Mouse (Mus musculus): ENCODE results near the gene Map4k1. TPM values are rescaled to one million over a fixed set of nuclear protein-coding genes. Genes with fewer than 3 reads are reported as not detected.
"Not testable (repeated sequence)": the region's sequence is repeated elsewhere in the genome, so short reads cannot be mapped to it uniquely, and the experiment has no call there.

The Map4k1 gene
- total RNA-seq, 2 experiments from 2014 or later = 0.27 to 0.46 TPM

- intact Hi-C loops (cut with DNase I) = loop anchor here (5.0 kb wide), 1 partner anchor 32 kb away; no protein-coding TSS in a partner anchor
These were observed 27.1 kb upstream of the Map4k1 start for GRCm38 (mm10) chr7:28954773-28955172.

DNA sequence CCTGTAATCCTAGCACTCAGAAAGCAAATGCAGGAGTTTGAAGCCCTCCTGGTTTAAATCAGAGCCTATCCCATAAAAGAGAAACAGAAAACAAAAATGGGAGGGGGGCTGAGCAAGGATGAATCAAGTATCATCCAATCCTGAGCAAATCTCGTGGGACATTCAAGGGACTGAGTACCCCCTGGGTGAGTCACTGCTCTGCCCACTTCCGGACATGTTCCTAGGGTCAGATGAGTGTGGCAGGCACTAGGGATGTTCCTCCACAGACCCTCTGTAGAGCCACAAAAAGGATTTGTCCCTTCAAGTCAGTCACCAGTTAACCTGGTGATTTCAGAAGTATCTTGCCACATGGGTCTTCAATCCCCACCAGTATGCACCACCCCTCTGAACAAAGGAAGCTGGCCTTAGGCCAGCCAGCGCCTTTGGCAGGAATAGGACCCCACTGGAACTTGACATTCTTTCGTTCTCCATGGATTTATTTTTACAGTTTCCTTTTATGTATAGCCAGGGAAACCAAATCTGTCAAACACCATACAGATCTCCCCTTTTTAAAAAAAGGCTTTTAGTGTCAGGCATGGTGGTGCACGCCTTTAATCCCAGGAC lies 26.5 kb upstream of the Map4k1 start:
- DNase-seq = no peak

More at GRCm38 (mm10) chr7:28954773-28955172, 27.1 kb upstream of the Map4k1 start:
- no peak for DNase-seq

GRCm38 (mm10) chr7:28956270-28956669 lies 25.6 kb upstream of the Map4k1 start:
- intact Hi-C loops (cut with DNase I) = loop anchor here (5.0 kb wide), 1 partner anchor 34 kb away; no protein-coding TSS in a partner anchor
- no peak for DNase-seq

More for the DNA sequence above, 26.5 kb upstream of the Map4k1 start:
- intact Hi-C loops (cut with DNase I) = loop anchor here (5.0 kb wide), 1 partner anchor 33 kb away; no protein-coding TSS in a partner anchor

GRCm38 (mm10) chr7:28957286-28957685 lies 24.6 kb upstream of the Map4k1 start:
- intact Hi-C loops (cut with DNase I) = loop anchor here (5.0 kb wide), 1 partner anchor 35 kb away; no protein-coding TSS in a partner anchor
- DNase-seq = no peak

DNA sequence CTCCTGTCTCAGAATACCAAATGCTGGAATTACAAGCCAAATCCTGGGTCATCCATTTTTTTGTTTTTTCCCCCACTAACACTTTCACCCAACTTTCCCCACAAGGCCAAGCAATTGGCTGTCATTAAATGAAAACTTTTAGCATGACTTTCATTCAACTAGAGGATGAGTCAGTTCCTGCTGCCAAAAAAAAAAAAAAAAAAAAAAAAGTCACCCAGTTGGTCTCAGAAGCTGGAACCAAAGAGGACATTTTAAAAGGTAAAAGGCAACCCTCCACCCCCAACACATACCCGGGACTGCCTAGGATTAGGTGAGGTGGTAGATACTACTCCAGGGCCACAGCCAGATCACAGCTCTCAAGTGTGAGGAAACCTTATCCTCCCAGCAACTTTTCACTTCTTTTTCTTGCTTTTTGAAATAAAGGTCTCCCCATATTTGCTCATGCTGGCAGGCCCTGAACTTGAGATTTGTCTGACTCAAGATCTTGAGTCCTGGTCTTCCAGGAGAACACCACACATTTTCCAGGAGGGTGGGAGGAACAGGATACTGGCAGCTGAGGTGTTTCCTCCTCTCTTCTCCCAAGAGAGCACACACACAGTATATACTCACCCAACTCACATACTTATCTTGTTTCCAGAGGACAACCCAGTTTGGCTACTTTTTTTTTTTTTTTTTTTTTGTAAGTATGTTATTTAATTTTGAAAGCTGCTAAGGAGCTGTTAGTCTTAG lies 23.7 kb upstream of the Map4k1 start:
- no peak for DNase-seq
- intact Hi-C loops (cut with DNase I) = loop anchor here (5.0 kb wide), 1 partner anchor 36 kb away; no protein-coding TSS in a partner anchor

DNA sequence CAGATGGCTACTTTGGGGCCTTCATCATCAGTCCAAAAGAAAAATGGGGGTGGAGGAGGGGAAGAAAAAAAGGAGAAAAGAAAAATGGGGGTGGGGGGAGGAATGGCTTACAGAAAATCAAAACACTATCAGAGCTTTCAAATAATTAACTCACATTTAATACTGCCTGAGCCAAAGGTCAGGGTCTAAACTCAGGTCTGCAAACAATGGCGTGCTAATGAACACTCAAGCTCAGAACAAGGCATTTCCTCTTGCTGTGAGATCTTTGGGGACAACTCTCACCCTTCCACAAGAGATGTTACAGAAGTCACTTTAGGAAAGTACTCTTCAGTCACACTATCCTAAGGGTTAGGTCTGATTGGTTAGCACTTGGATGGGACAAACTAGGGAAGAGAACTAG lies 23.1 kb upstream of the Map4k1 start:
- intact Hi-C loops (cut with DNase I) = loop anchor here (5.0 kb wide), 1 partner anchor 36 kb away; no protein-coding TSS in a partner anchor
- DNase-seq = no peak

DNA sequence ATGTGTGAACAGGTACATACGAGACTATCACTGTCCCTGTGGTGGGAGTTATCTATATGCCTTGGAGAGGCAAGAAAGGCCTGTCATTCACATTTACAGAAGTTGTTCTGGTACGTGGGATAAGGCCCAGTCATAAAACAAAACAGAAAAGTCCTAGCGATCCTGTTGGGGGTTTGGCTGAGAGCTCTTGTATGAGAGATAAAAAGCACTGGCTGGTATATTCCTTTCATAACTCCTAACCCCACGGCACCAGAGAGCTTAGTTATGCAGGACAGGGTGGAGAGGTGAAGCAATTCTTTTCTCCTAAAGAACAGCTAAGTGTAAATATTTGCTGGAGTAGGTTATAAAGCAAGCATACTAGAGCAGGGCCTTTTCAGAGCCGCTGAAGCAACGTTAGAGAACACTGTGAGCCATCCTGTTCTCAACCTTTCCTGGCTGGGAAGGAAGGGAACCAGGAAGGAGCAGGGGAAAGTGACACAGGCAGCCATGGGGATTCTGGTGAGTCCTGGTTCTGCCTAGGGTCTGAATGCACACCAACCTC lies 22.3 kb upstream of the Map4k1 start:
- DNase-seq = no peak

DNA sequence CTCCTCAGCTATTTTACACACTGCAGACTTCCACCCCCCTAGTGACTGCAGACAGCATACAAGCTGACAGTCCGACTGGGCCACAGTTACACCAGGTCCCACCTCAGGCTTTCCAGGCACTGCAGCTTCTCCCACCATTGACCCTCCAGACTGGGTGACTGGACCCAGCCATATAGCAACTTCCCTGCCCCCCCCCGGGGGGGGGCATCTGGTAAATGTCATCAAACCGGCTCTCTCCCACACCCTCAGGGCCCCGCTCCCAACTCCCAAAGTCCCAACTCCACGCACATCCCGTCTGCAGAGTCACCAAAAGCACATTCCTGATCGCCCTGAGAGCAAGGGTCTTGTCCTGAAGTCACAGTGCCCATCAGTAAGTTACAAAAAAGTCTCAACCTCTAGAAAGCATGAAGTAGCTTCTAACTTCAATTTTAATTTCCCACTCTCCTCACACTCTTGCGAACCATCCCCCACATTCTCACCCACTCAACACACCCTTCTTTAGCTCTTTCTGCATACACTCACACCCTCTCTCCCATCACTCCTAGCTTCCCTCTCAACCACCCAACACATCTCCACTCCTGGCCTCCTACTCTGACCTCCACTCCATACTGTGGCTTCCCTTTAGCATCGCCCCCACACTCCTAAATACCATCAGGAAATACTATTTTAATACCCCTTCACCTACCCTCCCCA lies 21.4 kb upstream of the Map4k1 start:
- intact Hi-C loops (cut with DNase I) = no loop called here
- DNase-seq = no peak

More for the DNA sequence above, 22.3 kb upstream of the Map4k1 start:
- intact Hi-C loops (cut with DNase I) = loop anchor here (5.0 kb wide), 1 partner anchor 37 kb away; no protein-coding TSS in a partner anchor

- intact Hi-C loops (cut with DNase I) = no loop called here
- no peak for DNase-seq
These were observed 20.3 kb upstream of the Map4k1 start for GRCm38 (mm10) chr7:28961584-28961926.

GRCm38 (mm10) chr7:28961927-28962670 lies 19.8 kb upstream of the Map4k1 start, which contains the start of gene Actn4:
TSS of gene Actn4 (minus strand) at chr7:28962340.
- DNase-seq = peak; percentile 97 to 98
- intact Hi-C loops (cut with DNase I) = no loop called here

DNA sequence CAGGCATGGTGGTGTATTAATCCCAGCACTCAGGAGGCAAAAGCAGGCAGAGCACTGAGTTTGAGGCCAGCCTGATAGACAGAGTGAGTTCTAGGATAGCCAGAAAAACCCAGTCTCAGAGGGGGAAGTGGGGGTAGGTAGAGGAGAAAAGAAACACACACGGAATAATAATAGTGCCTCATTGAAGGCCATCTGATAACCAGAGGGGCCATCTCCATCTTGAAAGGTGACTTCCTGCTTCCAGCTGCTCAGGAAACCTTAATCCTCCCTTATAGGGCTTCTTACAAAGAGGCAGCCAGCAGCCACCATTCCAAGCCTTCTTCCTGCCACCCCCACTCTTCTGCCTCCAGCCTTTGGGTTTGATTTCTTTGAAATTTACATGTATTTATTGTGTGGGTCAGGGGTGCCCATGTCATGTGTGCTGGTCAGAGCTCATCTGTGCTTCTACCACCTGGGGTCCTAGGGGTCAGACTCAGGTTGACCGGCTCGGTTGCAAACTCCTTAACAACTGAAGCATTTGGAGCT lies 18.4 kb upstream of the Map4k1 start:
- intact Hi-C loops (cut with DNase I) = no loop called here
- no peak for DNase-seq

DNA sequence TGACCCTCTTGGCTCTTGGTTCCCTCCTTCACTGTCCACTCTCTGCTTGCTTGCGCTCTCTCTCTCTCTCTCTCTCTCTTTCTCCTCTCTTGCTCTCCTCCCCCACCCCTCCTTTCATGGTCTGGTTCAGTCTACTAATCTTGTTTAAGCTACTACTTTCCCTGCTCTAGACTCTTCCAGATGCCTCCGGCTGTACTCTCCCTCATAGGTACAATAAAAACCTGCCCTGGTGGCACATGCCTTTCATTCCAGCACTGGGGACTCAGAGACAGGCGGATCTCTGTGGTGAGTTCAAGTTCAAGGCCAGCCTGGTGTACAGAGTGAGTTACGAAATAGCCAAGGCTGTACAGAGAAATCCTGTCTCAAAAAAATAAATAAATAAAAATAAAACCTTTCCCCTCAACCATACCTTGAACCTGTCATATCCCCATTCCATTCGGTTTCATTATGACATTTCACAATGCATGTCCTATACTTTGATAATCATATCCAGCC lies 16.5 kb upstream of the Map4k1 start:
- DNase-seq = no peak
- intact Hi-C loops (cut with DNase I) = no loop called here

GRCm38 (mm10) chr7:28966181-28966580 lies 15.7 kb upstream of the Map4k1 start:
- intact Hi-C loops (cut with DNase I) = no loop called here
- no peak for DNase-seq

DNA sequence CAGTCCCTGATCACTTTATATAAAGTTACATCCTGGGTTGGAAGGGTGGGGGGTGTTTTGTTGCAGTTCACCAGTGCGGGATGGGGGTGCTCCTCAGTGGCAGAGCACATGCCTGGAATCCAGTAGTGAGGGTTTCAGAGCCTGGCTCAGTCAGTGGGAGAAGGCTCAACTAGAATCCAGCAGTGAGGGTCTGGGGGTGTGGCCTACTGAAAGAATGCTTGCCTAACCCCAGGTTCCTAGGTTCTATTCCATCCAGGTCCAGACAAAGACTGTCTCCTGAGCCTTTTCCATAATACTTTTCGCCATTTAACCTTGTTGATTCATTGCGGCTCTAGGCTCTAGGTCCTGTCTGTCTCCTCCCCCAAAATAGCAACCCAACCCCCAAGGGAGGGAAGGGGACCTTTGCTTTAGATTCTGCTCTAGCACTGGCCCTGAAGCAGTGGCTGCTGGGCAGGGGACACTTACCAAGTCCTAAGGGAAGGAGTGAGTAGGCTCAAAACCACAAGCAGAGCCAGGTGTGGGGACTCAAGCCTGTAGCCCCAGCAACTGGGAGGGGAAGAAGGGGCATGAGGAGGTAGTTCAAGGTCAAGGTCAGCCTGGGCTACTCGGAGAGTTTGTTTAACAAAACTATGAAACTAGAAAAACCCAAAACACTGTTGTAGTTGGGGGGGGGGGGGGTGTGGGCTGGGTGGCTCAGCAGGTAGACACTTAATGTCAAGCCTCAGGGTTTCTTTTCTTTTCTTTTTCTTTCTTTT lies 14.9 kb upstream of the Map4k1 start:
- intact Hi-C loops (cut with DNase I) = no loop called here
- DNase-seq = no peak

DNA sequence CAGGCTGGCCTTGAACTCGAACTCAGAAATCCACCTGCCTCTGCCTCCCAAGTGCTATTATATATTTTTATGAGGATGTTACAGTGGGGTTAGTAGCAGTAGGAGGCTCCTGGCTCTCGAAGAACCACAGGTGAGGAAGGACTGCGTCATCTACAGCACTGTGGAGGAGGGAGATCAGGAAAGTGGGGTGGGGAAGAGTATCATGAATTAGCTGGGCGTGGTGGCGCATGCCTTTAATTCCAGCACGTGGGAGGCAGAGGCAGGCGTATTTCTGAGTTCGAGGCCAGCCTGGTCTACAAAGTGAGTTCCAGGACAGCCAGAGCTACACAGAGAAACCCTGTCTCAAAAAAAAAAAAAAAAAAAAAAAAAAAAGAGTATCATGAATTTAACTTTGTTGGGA lies 13.7 kb upstream of the Map4k1 start:
- intact Hi-C loops (cut with DNase I); DNase-seq: not testable (repeated sequence)

DNA sequence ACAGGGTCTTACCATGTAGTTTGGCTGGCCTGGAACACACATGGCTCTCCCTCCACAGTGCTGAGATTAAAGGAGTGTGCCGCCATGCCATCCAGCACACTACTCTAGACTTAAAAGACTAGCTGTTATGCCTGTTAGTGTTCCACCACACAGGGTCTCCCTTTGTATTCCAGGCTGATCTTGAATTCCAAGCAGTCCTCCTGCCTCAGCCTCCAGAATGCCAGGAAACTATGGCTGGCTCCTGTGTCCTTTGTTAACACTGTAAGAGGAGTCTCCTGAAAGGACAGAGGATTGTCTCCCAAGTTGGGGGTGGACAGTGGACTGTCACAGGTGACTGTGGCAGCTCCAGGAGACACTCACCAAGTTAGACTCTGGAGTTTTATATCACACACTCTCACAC lies 12.6 kb upstream of the Map4k1 start:
- intact Hi-C loops (cut with DNase I) = no loop called here
- DNase-seq = no peak

DNA sequence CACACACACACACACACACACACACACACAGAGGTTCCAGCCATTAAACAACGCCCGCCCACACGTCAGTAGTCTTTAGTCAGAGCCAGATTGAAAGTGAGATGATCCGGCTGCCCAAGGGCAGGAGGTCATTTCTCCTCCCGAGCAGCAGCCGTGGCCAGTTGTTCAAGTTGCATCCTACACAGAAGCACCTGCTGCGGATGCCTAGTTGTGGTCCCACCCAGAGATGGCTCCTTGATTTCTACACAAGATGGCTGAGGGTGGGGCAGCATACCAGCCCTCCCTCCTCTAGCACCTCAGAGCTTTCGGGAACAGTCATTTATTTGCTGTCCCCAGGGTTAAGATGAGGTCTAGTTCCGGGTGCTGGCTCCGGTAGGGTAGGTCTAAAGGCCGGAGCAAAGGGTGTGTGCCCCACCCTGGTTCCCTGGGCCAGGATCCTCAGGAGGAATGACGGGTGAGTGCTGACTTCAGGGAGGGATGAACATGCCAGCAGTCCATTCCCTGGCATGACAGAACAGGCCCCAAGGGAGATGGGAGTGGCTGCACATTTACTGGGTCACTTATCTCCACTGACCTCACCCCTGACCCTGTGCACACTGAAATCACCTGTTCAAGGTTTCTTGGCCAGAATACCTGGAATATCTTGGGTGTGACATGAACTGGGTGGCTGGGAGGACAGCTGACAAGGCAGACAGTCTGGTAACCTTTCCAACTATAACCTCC lies 12.0 kb upstream of the Map4k1 start:
- no peak for DNase-seq
- intact Hi-C loops (cut with DNase I) = loop anchor here (5.0 kb wide), 1 partner anchor 173 kb away; no protein-coding TSS in a partner anchor

DNA sequence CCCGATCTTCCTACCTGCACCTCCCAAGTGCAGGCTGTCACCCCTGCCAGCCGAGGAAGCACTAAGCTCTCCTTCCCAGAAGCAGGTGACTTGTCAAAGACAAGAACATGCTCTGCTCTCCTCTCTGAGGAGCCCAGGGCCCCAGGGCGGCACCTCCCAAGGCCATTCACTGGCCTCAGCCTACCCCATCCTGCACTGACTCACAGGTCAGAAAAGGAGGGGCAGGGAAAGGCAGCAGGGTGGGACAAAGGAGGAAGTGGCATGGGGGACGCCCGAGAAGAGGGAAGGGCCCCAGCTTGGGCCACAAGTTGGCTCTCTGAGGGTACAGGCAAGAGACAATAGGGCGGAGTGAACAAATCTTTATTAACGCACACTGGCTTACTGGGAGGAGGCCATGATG lies 10.8 kb upstream of the Map4k1 start:
- no peak for DNase-seq
- intact Hi-C loops (cut with DNase I) = loop anchor here (5.0 kb wide), 1 partner anchor 174 kb away; no protein-coding TSS in a partner anchor

Measured in gastrocnemius, postnatal 36 days (tissue).